Mouse (Mus musculus): ENCODE results near the gene Nek6.

DNA sequence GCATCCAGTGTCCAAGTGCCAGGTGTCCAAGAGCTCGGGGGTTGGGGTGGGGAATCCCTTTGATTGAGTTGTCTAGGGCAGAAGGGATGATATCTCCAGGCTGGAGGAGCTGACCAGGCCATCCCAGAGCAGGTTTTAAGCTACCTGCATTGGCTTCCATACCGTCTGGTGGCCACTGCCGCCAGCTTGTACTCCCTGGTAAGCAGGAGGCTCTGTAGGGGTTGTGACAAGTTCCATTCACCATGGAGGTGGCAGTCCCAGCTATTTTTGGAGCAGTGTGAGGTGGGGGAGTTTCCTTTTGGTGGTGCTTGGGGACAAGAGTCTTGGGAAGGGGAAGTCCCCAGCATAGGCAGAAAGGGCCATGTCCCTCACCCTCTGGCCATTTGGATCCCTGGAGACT lies 29.7 kb downstream of the Nek6 start:
- TF ChIP-seq CTCF (IDR thresholded peaks at IDR 0.05; ENCODE audit: low read depth, low read length) (no peak), EP300 (IDR thresholded peaks at IDR 0.05; ENCODE audit: insufficient read depth, low read depth, low read length) (no peak), POLR2A (IDR thresholded peaks at IDR 0.05; ENCODE audit: insufficient read depth, low read length) (no peak)

Data from ES-Bruce4 (cell line).